In genomic region chr11:78604826-78605225, GRCm38 (mm10) we compare ENCODE assay signal across 25 mouse cellular contexts.
"Had no signal": no experiment of that assay in that cellular context is flagged by ENCODE, and none has a peak within 500 bp of the region (broad histone marks: within the 10 kb centered on the region; RNA-seq: fewer than 3 reads in every experiment).

No protein-coding gene starts in this region.

- DNase-seq: cerebellum, adult 8-10 months; cerebellum, adult 9-10 months; cerebellum, adult 9-11 months; cerebellum, postnatal 10 days; cerebellum, postnatal 14 days; cerebellum, postnatal 25 days; cerebellum, postnatal 36 days; embryo, embryonic 11 days; forebrain, postnatal 0 days; gastrocnemius, adult 2 months; gastrocnemius, postnatal 10 days; gastrocnemius, postnatal 14 days; gastrocnemius, postnatal 25 days; gastrocnemius, postnatal 36 days; heart, adult 18-20 months; heart, adult 2 months had no signal

- H3K27me3 ChIP-seq: embryonic facial prominence, embryonic 12.5 days; embryonic facial prominence, embryonic 13.5 days; embryonic facial prominence, embryonic 15.5 days; forebrain, embryonic 12.5 days; forebrain, embryonic 13.5 days; forebrain, embryonic 15.5 days had no signal

- H3K9ac ChIP-seq: embryonic facial prominence, embryonic 12.5 days; embryonic facial prominence, embryonic 13.5 days; embryonic facial prominence, embryonic 15.5 days; forebrain, embryonic 12.5 days; forebrain, embryonic 13.5 days; forebrain, embryonic 15.5 days; forebrain, postnatal 0 days had no signal

- H3K9me3 ChIP-seq: embryonic facial prominence, embryonic 10.5 days; embryonic facial prominence, embryonic 12.5 days; embryonic facial prominence, embryonic 13.5 days; embryonic facial prominence, embryonic 15.5 days; forebrain, embryonic 10.5 days; forebrain, embryonic 12.5 days; forebrain, embryonic 13.5 days; forebrain, embryonic 15.5 days had no signal

- H3K27ac ChIP-seq: embryonic facial prominence, embryonic 10.5 days; embryonic facial prominence, embryonic 12.5 days; embryonic facial prominence, embryonic 13.5 days; embryonic facial prominence, embryonic 15.5 days; forebrain, embryonic 10.5 days; forebrain, embryonic 12.5 days; forebrain, embryonic 13.5 days; forebrain, embryonic 15.5 days; gastrocnemius, adult 2 months; heart, adult 2 months had no signal

- H3K4me1 ChIP-seq: embryonic facial prominence, embryonic 12.5 days; embryonic facial prominence, embryonic 13.5 days; embryonic facial prominence, embryonic 15.5 days; forebrain, embryonic 10.5 days; forebrain, embryonic 12.5 days; forebrain, embryonic 13.5 days had no signal

- H3K4me3 ChIP-seq: embryonic facial prominence, embryonic 10.5 days; embryonic facial prominence, embryonic 12.5 days; embryonic facial prominence, embryonic 13.5 days; embryonic facial prominence, embryonic 15.5 days; erythroblast, embryonic 14.5 days; forebrain, embryonic 10.5 days; forebrain, embryonic 12.5 days; forebrain, embryonic 13.5 days; forebrain, embryonic 15.5 days; gastrocnemius, adult 2 months; heart, adult 2 months had no signal
